Mouse (Mus musculus) G1E (cell line): Measurements from ENCODE around the gene Fmnl2. TPM values are rescaled to one million over a fixed set of nuclear protein-coding genes. Genes with fewer than 3 reads are reported as not detected.

ENCODE experiments used
- ATAC-seq: 2 replicates; pipeline ENCODE4 v1.8.0; 2016; ENCODE audit warnings: mild to moderate bottlenecking; ENCODE audit not compliant: insufficient number of reproducible peaks, poor library complexity, low FRiP score, severe bottlenecking; ENCODE audit errors: extremely low read depth
- DNase-seq: peaks from one replicate; pipeline ENCODE4 v3.0.0; 2012; ENCODE audit warnings: low spot score
- H3K27me3 ChIP-seq: 2 replicates; pipeline ENCODE4 v1.6.1; 2012; ENCODE audit warnings: mild to moderate bottlenecking, low read length, inconsistent platforms; ENCODE audit not compliant: insufficient read depth
- H3K36me3 ChIP-seq: replicated peaks from 2 replicates; pipeline ENCODE3; 2012; ENCODE audit warnings: mild to moderate bottlenecking, inconsistent platforms
- H3K4me1 ChIP-seq: 2 replicates; pipeline ENCODE4 v1.6.1; 2012; ENCODE audit warnings: low read depth, low read length, inconsistent platforms, mixed read lengths; ENCODE audit not compliant: insufficient read depth
- H3K4me3 ChIP-seq: 2 replicates; pipeline ENCODE4 v1.5.1; 2012; ENCODE audit warnings: low read depth, mild to moderate bottlenecking, inconsistent platforms, low read length, moderate library complexity, mixed read lengths
- H3K9me3 ChIP-seq: replicated peaks from 2 replicates; pipeline ENCODE4 v1.6.1; 2012; ENCODE audit warnings: inconsistent platforms
- CTCF ChIP-seq: IDR thresholded peaks from 2 replicates; pipeline ENCODE4 v1.5.1; 2012; ENCODE audit warnings: low read depth, low read length, inconsistent platforms, mixed read lengths
- GATA1 ChIP-seq: IDR thresholded peaks from 2 replicates; pipeline ENCODE4 v1.6.1; 2012; ENCODE audit warnings: borderline replicate concordance, low read length, inconsistent platforms, mixed read lengths
- GATA2 ChIP-seq: IDR thresholded peaks from 2 replicates; pipeline ENCODE4 v1.6.1; 2012; ENCODE audit warnings: low read depth, low read length, inconsistent platforms, borderline replicate concordance
- POLR2AphosphoS5 ChIP-seq: IDR thresholded peaks from 2 replicates; pipeline ENCODE4 v1.6.1; 2012; ENCODE audit warnings: low read depth, low read length, inconsistent platforms; ENCODE audit not compliant: insufficient replicate concordance
- TAL1 ChIP-seq: conservative IDR thresholded peaks from 2 replicates; pipeline ENCODE4 v1.6.1; 2012; ENCODE audit warnings: low read depth, low read length, inconsistent platforms, mixed read lengths
- polyA plus RNA-seq: library from polyadenylated mRNA; stranded (reverse); fragments of >175 nt; gene quantifications from 2 replicates; pipeline ENCODE4 v1.2.3, GENCODE M21; 2012
- total RNA-seq, 2 experiments: library from RNA; stranded (forward) in 1 of 2; stranded (reverse) in 1 of 2; fragments of 200-1000 nt in 1 of 2; fragments of >200 nt in 1 of 2; fragmentation: Nextera tagmentation in 1 of 2; gene quantifications; 2 replicates each; pipeline ENCODE4 v1.2.3; 2014 to 2017

The Fmnl2 gene
- total and polyA plus RNA-seq, 3 experiments, result not detected

DNA sequence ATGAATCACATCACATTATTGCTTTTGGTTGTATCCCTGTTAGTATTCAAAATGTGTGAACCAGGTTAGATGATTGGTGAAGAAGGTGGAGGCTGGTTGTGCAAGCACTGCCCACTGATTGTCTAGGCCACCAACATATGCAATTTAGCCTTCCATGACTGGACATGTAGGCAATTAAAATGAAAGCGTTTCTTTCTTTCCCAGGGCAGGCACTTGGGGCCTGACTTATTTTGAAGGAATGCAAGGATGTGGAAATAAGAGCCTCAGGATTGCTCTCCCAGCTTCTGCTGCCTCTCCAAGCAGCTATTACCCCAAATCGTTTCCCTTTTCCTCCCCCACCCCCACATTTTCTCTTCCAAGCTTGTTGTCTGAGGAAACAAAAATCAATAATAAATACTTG is 29.6 kb downstream of the Fmnl2 start:
- ATAC-seq (no peak), DNase-seq (no peak)
- Histone ChIP-seq H3K36me3 (no peaks in the 10 kb centered on the region), H3K4me1 (no peaks in the 10 kb centered on the region), H3K9me3 (no peaks in the 10 kb centered on the region), H3K27me3 (no peaks in the 10 kb centered on the region), H3K4me3 (no peak overlapping the region)
- TF ChIP-seq CTCF (no peak), TAL1 (no peak), GATA2 (no peak), POLR2AphosphoS5 (no peak), GATA1 (no peak)

DNA sequence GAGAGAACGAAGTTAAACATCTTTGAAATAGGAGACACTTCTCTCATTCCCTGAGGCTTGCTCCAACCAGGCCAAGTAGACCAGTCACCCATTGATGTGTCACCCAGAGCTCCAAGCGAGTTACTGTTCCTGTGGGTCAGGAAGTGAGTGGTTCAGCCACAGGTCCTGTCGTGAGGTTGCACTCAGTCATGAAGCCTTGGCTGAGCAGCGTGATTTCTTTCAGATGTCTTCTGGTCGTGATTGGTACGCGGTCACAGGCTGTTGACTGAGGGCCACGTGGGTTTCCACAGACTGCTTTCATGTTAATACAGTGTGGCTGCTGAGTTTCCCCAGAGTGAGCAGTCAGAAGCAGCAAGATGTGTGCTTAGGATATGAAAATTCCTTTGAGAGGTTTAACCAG is 33.5 kb downstream of the Fmnl2 start:
- no peak for TF ChIP-seq GATA2
- TF ChIP-seq GATA1, result no peak
- no peak for TF ChIP-seq POLR2AphosphoS5
- TF ChIP-seq TAL1, result no peak
- no peak for TF ChIP-seq CTCF
- ATAC-seq (no peak), DNase-seq (no peak)
- Histone ChIP-seq H3K4me1 (no peaks in the 10 kb centered on the region), H3K36me3 (no peaks in the 10 kb centered on the region), H3K9me3 (no peaks in the 10 kb centered on the region), H3K27me3 (no peaks in the 10 kb centered on the region), H3K4me3 (no peak overlapping the region)

DNA sequence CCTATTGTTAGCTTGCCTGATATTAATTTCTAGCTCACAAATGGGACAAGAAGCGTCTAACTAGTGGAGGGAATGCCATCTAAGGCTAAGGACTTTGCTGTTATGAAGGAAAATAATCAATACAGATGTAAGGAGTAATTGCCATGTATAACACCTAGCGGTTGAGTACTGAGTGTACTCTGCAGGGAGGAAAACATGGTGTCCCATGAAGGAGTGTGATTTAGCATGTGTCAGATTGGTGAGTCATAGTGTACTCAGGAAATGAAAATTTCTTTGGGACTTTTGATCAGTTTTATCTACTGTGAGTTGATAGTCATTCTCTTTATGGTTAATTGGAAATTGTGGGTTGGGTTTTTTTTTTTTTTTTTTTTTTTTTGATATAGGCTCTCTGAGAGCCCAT is 34.1 kb downstream of the Fmnl2 start:
- TF ChIP-seq GATA1, result no peak
- no peak for TF ChIP-seq POLR2AphosphoS5
- no peak for TF ChIP-seq GATA2
- TF ChIP-seq CTCF, result no peak
- TF ChIP-seq TAL1, result no peak
- ATAC-seq, result no peak
- no peaks in the 10 kb centered on the region for H3K4me1 ChIP-seq

DNA sequence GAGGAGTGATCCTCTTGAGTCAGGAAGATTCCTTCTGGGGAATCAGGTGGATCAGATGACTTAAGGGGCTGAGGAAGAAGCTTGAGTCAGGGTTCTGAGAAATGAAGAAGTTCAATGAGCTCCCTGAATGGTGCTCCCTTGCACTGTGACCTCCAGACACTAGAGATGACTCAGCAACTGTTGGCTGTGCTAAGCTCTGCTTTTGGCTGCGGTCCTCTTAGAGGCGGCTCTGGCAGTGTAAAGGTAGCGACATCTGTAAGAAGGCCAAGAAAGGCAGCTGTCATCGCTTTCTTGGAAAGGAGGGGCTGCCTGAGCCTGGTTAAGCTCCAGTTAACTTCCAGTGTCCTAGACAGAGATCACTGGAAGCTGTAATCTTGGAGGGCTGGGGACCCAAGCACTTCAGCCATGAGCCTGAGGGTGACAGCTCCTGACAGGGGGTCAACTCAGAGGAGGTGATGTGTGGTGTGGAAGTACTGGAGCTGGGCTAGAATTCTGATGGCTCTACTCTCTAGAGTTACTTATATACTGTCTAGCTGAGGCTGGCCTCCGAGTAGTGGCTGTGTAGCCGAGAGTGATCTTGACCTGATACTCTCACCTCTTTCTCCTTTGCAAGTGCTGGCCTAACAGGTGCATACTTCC is 37.4 kb downstream of the Fmnl2 start:
- H3K36me3 ChIP-seq, result no peaks in the 10 kb centered on the region
- no peaks in the 10 kb centered on the region for H3K9me3 ChIP-seq
- H3K4me3 ChIP-seq, result no peak overlapping the region
- DNase-seq (no peak), ATAC-seq (no peak)
- H3K27me3 ChIP-seq, result no peaks in the 10 kb centered on the region
- H3K4me1 ChIP-seq, result no peaks in the 10 kb centered on the region
- no peak for TF ChIP-seq GATA2
- TF ChIP-seq CTCF, result no peak
- TF ChIP-seq GATA1, result no peak

More for the DNA sequence above, 34.1 kb downstream of the Fmnl2 start:
- no peaks in the 10 kb centered on the region for H3K27me3 ChIP-seq
- H3K4me3 ChIP-seq, result no peak overlapping the region
- no peak for DNase-seq
- H3K9me3 ChIP-seq, result no peaks in the 10 kb centered on the region
- no peaks in the 10 kb centered on the region for H3K36me3 ChIP-seq

DNA sequence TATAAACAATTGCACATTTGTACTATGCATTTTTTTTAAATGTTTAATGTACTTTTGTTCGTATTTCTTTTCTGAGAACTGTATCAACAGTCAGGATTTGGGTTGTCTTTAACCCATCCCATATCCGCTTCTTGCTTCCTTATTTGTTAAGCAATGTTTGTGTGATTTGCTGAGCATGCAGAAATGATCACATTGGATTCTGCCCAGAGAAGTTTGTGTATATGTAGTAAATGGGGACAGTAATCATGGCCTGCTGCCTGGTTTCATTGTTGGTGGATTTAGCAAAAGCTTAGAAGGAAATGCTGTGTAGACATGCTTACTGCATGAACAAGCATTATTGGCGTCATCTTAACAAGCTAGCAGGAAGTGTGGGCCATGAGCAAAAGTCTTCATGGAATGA is 39.3 kb downstream of the Fmnl2 start:
- H3K4me1 ChIP-seq, result no peaks in the 10 kb centered on the region
- no peaks in the 10 kb centered on the region for H3K36me3 ChIP-seq
- ATAC-seq, result no peak
- TF ChIP-seq TAL1 (no peak), CTCF (no peak), GATA1 (no peak), POLR2AphosphoS5 (no peak), GATA2 (no peak)
- no peak overlapping the region for H3K4me3 ChIP-seq
- no peaks in the 10 kb centered on the region for H3K9me3 ChIP-seq
- no peaks in the 10 kb centered on the region for H3K27me3 ChIP-seq
- no peak for DNase-seq

DNA sequence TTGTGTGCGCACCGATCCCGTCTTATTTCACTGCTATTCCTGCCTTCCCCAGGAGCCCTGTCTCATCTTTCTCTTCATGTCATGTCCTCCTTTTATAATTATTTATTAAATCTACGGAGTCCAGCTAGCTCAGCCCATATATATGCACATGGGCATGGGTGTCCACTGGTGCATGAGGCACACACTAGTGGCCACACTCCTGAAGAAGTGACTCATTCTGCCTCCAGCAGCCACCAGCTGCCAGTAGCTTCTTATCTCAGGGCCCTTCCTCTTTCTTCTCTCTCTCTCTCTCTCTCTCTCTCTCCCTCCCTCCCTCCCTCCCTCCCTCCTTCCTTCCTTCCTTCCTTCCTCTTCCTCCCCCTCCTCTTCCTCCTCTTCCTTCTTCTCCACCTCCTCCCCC is 43.1 kb downstream of the Fmnl2 start:
- no peaks in the 10 kb centered on the region for H3K9me3 ChIP-seq
- H3K27me3 ChIP-seq, result no peaks in the 10 kb centered on the region
- no peaks in the 10 kb centered on the region for H3K4me1 ChIP-seq
- no peak for DNase-seq
- no peak for ATAC-seq
- H3K4me3 ChIP-seq, result no peak overlapping the region
- TF ChIP-seq GATA2 (no peak), TAL1 (no peak), GATA1 (no peak), POLR2AphosphoS5 (no peak), CTCF (no peak)
- H3K36me3 ChIP-seq, result no peaks in the 10 kb centered on the region
